Mouse (Mus musculus): ENCODE measurements around the gene Lrrc49. TPM values are rescaled to one million over a fixed set of nuclear protein-coding genes. Genes with fewer than 3 reads are reported as not detected.
A peak's percentile ranks its signal among the peaks of the same experiment; 100 is the strongest.

Gene Lrrc49
- polyA plus RNA-seq, 1 experiment from 2014 or later, result 83.5 TPM

DNA sequence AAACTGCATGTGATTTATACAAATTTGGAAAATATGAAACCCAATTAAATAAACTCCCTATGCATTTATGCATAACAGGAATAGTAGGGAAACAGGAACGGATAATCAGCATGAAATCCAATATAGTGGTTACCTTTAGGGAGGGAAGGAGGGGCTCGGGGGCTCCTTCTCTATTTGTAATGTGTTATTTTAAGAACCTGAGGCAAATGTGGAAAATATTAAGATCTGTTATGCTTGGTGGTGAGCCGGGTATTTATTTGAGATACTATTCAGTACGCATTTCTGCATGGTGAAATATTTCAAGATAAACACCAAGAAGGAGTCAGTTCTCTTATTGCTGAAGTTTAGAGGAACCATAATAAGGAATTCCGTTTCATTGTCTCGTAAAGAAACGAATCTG, 105.4 kb downstream of the Lrrc49 start:
- H3K27me3 ChIP-seq (ENCODE audit: control insufficient read depth, insufficient read depth, low read depth, low read length), result no peaks in the 10 kb centered on the region
- H3K27ac ChIP-seq (ENCODE audit: low read length), result no peak overlapping the region
- no peak for ATAC-seq
- 82% methylated on average over 7 of the region's 7 CpGs for WGBS
- H3K9ac ChIP-seq (ENCODE audit: low read depth, low read length), result no peak overlapping the region
- H3K4me1 ChIP-seq (ENCODE audit: control insufficient read depth, insufficient read depth, low read length), result no peaks in the 10 kb centered on the region
- H3K4me3 ChIP-seq (ENCODE audit: low read depth, low read length), result no peak overlapping the region
- no peak overlapping the region for H3K4me2 ChIP-seq (ENCODE audit: low read length)
- H3K36me3 ChIP-seq (ENCODE audit: control insufficient read depth, insufficient read depth, low read length), result peaks cover 18% of the 10 kb centered on the region
- H3K9me3 ChIP-seq (replicated peaks; ENCODE audit: control insufficient read depth, low read length, poor library complexity, severe bottlenecking), result no peaks in the 10 kb centered on the region

DNA sequence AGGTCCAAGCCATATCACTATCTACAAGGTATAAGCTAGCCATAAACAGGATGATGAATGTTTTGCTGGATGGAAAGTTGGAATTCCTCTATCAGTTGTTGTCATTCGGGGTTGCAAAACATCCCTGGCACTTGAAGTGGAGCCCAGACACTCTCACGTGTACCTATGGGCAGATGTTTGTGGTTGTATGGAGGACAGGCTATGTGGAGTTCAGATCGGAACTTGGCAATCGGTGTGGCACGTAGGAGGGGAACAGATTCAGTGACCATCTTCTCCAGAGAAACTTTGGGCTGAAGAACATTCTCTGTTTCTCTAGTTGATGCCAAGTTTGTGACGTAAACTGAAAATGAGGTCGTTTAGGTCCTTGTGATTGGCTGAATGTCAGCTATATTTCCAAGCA, 114.9 kb downstream of the Lrrc49 start:
- 95% methylated on average over 7 of the region's 7 CpGs for WGBS
- no peaks in the 10 kb centered on the region for H3K4me1 ChIP-seq (ENCODE audit: control insufficient read depth, insufficient read depth, low read length)
- no peaks in the 10 kb centered on the region for H3K36me3 ChIP-seq (ENCODE audit: control insufficient read depth, insufficient read depth, low read length)
- ATAC-seq, result no peak
- no peaks in the 10 kb centered on the region for H3K27me3 ChIP-seq (ENCODE audit: control insufficient read depth, insufficient read depth, low read depth, low read length)
- H3K4me2 ChIP-seq (ENCODE audit: low read length), result no peak overlapping the region
- no peak overlapping the region for H3K4me3 ChIP-seq (ENCODE audit: low read depth, low read length)
- no peaks in the 10 kb centered on the region for H3K9me3 ChIP-seq (replicated peaks; ENCODE audit: control insufficient read depth, low read length, poor library complexity, severe bottlenecking)
- H3K27ac ChIP-seq (ENCODE audit: low read length), result no peak overlapping the region
- H3K9ac ChIP-seq (ENCODE audit: low read depth, low read length), result no peak overlapping the region

DNA sequence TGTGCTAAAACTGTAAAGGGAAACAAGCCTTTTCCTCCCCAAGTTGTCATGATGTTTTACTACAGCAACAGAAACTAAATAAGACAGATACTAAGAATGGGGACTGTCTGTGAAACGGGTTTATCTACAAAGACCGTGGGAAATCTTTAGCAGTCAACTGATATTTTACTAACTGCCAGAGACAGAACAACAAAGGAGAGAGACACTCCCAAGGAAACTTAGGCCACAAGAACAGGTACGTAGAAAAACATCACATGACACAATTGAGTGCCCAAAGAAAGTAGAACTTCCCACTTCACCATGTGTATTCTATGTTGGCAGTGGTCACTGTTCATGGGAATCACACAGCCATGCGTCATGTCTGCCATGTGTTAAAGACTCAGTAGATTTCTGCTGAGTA, 116.2 kb downstream of the Lrrc49 start:
- WGBS, result 92% methylated on average over 4 of the region's 4 CpGs
- no peaks in the 10 kb centered on the region for H3K4me1 ChIP-seq (ENCODE audit: control insufficient read depth, insufficient read depth, low read length)
- H3K27ac ChIP-seq (ENCODE audit: low read length), result no peak overlapping the region
- H3K27me3 ChIP-seq (ENCODE audit: control insufficient read depth, insufficient read depth, low read depth, low read length), result no peaks in the 10 kb centered on the region
- H3K36me3 ChIP-seq (ENCODE audit: control insufficient read depth, insufficient read depth, low read length), result no peaks in the 10 kb centered on the region
- ATAC-seq, result no peak
- H3K4me2 ChIP-seq (ENCODE audit: low read length), result no peak overlapping the region
- H3K9ac ChIP-seq (ENCODE audit: low read depth, low read length), result no peak overlapping the region
- H3K9me3 ChIP-seq (replicated peaks; ENCODE audit: control insufficient read depth, low read length, poor library complexity, severe bottlenecking), result no peaks in the 10 kb centered on the region
- no peak overlapping the region for H3K4me3 ChIP-seq (ENCODE audit: low read depth, low read length)

DNA sequence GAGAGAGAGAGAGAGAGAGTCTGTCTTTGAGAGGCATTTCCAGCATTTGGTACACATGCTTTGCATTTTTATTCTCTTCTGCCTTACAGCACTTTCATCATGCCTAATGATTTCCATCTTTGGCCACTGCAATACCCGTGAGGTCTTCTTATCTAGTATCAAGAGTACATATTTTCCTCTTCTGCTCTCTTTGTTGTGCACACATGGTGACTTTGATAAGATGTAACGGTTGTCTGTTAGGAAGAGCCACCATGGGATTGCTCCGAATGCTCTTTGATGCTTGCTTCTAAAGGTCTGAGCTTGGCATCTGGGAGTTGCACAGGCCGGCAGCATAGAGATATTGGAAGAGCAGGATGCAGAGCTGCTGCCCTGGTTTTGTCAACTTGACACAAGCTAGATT, 116.9 kb downstream of the Lrrc49 start:
- Histone ChIP-seq H3K9ac (ENCODE audit: low read depth, low read length) (no peak overlapping the region), H3K4me1 (ENCODE audit: control insufficient read depth, insufficient read depth, low read length) (no peaks in the 10 kb centered on the region), H3K27ac (ENCODE audit: low read length) (peak overlapping the region; percentile 2; the same call in 1 of the 2 replicates), H3K27me3 (ENCODE audit: control insufficient read depth, insufficient read depth, low read depth, low read length) (no peaks in the 10 kb centered on the region), H3K9me3 (replicated peaks; ENCODE audit: control insufficient read depth, low read length, poor library complexity, severe bottlenecking) (no peaks in the 10 kb centered on the region), H3K36me3 (ENCODE audit: control insufficient read depth, insufficient read depth, low read length) (no peaks in the 10 kb centered on the region), H3K4me2 (ENCODE audit: low read length) (no peak overlapping the region), H3K4me3 (ENCODE audit: low read depth, low read length) (no peak overlapping the region)
- ATAC-seq, result peak; percentile 32; the same call in 1 of the 2 replicates
- 50% methylated on average over 4 of the region's 4 CpGs for WGBS

DNA sequence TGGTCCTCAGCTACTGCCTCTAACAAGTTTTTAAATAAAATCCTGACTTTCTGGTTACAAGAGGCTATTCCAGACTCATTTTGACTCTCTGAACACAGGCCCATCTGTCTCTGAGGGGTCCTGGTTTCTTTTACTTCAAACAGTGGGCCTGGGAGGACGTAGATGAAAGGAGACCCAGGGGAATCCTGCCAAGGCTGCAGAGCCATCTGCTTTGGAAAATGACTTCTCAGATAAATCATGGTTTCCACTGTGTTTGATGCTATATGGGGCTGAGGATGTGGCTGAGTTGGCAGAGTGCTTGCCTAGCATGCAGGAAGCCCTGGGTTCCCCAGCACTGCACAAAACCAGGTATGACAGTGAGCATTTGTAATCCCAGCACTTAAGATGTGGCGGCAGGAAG, 118.6 kb downstream of the Lrrc49 start:
- Histone ChIP-seq H3K4me3 (ENCODE audit: low read depth, low read length) (no peak overlapping the region), H3K4me2 (ENCODE audit: low read length) (no peak overlapping the region), H3K9ac (ENCODE audit: low read depth, low read length) (no peak overlapping the region), H3K4me1 (ENCODE audit: control insufficient read depth, insufficient read depth, low read length) (no peaks in the 10 kb centered on the region), H3K36me3 (ENCODE audit: control insufficient read depth, insufficient read depth, low read length) (no peaks in the 10 kb centered on the region), H3K9me3 (replicated peaks; ENCODE audit: control insufficient read depth, low read length, poor library complexity, severe bottlenecking) (no peaks in the 10 kb centered on the region), H3K27me3 (ENCODE audit: control insufficient read depth, insufficient read depth, low read depth, low read length) (no peaks in the 10 kb centered on the region), H3K27ac (ENCODE audit: low read length) (no peak overlapping the region)
- no peak for ATAC-seq
- 62% methylated on average over 2 of the region's 2 CpGs for WGBS

DNA sequence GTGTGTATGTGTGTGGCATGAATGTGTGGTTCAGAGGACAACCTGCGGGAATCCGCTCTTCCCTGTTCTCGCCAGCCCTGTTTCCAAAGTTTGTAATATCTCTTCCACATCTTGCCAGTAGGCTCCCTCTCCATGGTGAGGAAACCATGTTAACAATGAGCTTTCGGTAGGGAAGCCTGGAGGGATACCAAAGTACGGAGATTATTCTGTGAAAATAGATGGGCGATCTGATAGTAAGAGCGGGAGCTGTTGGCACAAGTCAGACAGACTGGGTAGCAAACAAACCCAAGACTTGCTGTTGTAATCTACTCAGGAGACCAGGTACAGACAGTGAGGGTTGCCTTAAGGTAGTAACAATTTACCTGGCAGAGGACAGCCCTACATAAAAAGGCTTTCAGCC, 124.1 kb downstream of the Lrrc49 start:
- H3K9me3 ChIP-seq (replicated peaks; ENCODE audit: control insufficient read depth, low read length, poor library complexity, severe bottlenecking), result no peaks in the 10 kb centered on the region
- H3K4me1 ChIP-seq (ENCODE audit: control insufficient read depth, insufficient read depth, low read length), result peaks cover 18% of the 10 kb centered on the region
- H3K27ac ChIP-seq (ENCODE audit: low read length), result no peak overlapping the region
- no peaks in the 10 kb centered on the region for H3K36me3 ChIP-seq (ENCODE audit: control insufficient read depth, insufficient read depth, low read length)
- no peak for ATAC-seq
- WGBS, result 94% methylated on average over 7 of the region's 7 CpGs
- no peaks in the 10 kb centered on the region for H3K27me3 ChIP-seq (ENCODE audit: control insufficient read depth, insufficient read depth, low read depth, low read length)
- H3K4me3 ChIP-seq (ENCODE audit: low read depth, low read length), result no peak overlapping the region
- H3K9ac ChIP-seq (ENCODE audit: low read depth, low read length), result no peak overlapping the region
- H3K4me2 ChIP-seq (ENCODE audit: low read length), result no peak overlapping the region

DNA sequence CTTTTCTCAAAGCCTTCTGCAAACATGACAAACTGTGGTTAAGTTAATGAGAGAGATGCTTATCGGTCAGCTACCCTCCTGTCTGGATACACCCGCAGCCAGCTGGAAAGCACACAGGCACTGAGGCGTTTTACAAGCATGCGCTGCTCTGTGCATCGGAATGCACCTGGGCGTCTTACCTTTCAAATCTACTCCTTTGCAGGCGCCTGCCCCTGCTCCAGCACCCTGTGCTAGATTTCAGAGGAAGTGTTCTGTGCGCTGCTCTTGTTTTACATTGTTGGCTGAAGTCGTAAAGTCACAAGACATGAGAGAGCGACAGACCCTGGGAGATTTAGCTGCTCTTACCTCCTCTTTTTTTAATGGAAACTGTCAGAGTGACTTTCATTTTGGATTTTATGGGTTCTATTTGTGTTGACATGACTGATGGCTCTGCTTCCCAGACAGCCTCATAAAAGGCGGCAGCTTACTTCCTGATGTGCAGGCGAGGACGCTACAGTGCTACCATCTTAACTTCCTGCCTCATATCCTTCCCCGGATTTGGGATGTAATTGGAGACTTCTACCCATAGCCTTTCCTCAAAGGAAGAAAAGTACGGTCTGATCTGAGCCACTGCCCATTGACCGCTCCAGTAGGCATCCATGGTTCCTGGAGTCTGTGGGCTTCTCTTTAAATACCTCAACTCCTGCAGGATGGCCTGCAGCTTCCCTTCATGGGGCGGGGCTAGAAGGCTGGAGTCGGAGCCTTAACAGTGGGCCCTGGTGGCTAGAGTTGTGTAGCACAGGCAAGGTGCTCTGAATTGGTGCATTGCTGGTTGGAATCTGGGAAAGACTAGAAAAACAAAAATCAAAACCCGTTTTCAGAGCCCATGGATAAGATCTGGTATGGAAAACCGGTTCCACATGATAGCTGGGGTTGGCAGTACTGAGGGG, 125.3 kb downstream of the Lrrc49 start:
- no peak overlapping the region for H3K4me2 ChIP-seq (ENCODE audit: low read length)
- no peaks in the 10 kb centered on the region for H3K27me3 ChIP-seq (ENCODE audit: control insufficient read depth, insufficient read depth, low read depth, low read length)
- H3K36me3 ChIP-seq (ENCODE audit: control insufficient read depth, insufficient read depth, low read length), result no peaks in the 10 kb centered on the region
- WGBS, result 73% methylated on average over 20 of the region's 20 CpGs
- no peak overlapping the region for H3K9ac ChIP-seq (ENCODE audit: low read depth, low read length)
- ATAC-seq, result no peak
- peaks cover 18% of the 10 kb centered on the region for H3K4me1 ChIP-seq (ENCODE audit: control insufficient read depth, insufficient read depth, low read length)
- no peak overlapping the region for H3K4me3 ChIP-seq (ENCODE audit: low read depth, low read length)
- no peaks in the 10 kb centered on the region for H3K9me3 ChIP-seq (replicated peaks; ENCODE audit: control insufficient read depth, low read length, poor library complexity, severe bottlenecking)
- no peak overlapping the region for H3K27ac ChIP-seq (ENCODE audit: low read length)

DNA sequence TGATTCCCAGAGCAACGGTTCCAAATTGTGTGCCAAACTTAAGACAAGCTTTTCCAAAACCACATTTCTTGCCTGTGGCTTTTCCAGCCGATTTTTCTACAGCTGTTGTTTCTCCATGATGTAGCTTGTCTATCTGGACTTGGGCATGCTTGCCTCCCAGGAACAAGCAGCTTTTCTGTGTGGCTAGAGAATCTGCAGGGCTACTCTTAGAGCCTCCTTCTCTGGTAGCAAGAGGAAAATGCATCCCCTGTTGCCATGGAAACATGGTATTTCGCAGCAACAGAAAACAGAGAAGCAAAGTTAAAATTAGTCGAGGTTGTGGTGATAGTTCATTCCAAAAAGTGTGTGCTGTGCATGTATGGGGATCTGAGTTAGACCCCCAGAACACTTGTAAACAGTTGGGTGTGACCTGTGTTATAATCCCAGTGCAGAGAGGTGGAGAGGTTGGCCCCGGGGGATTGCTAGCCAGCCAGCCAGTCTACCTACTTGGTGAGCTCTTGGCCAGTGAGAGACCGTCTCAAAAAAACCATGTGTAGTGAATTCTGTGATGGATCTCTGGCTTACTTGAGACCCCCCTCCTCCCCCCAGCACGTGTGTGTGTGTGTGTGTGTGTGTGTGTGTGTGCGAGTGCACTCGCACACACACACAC, 126.2 kb downstream of the Lrrc49 start:
- no peak overlapping the region for H3K4me2 ChIP-seq (ENCODE audit: low read length)
- no peaks in the 10 kb centered on the region for H3K27me3 ChIP-seq (ENCODE audit: control insufficient read depth, insufficient read depth, low read depth, low read length)
- H3K27ac ChIP-seq (ENCODE audit: low read length), result peak overlapping the region; percentile 13; the same call in 1 of the 2 replicates
- H3K36me3 ChIP-seq (ENCODE audit: control insufficient read depth, insufficient read depth, low read length), result no peaks in the 10 kb centered on the region
- ATAC-seq, result no peak
- H3K9ac ChIP-seq (ENCODE audit: low read depth, low read length), result 0 out of 2 replicates have a peak overlapping the region, but pooled peaks have one; percentile 7
- H3K4me1 ChIP-seq (ENCODE audit: control insufficient read depth, insufficient read depth, low read length), result peaks cover 18% of the 10 kb centered on the region
- H3K4me3 ChIP-seq (ENCODE audit: low read depth, low read length), result no peak overlapping the region
- WGBS, result 60% methylated on average over 9 of the region's 9 CpGs
- H3K9me3 ChIP-seq (replicated peaks; ENCODE audit: control insufficient read depth, low read length, poor library complexity, severe bottlenecking), result no peaks in the 10 kb centered on the region

DNA sequence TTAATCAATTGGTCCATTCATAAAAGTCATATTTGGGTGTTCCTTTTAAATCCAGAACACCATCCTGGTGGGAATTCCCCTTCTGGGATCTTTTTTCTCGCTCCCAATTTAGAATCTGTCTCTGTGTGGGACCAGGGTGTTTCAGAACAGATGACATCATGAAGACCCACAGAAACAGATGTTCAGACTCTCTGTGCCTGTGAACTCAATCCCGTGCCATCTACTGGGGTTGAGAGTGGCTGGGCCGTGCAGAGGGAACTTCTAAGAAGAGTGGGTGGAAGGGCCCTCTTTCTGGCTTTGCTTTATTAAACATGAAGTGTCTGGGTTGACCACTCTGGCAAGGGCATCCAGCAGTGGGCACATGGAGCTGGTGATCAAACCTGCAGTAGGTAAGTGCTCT, 129.5 kb downstream of the Lrrc49 start:
- Histone ChIP-seq H3K4me3 (ENCODE audit: low read depth, low read length) (no peak overlapping the region), H3K9ac (ENCODE audit: low read depth, low read length) (no peak overlapping the region), H3K27ac (ENCODE audit: low read length) (no peak overlapping the region), H3K36me3 (ENCODE audit: control insufficient read depth, insufficient read depth, low read length) (no peaks in the 10 kb centered on the region), H3K9me3 (replicated peaks; ENCODE audit: control insufficient read depth, low read length, poor library complexity, severe bottlenecking) (no peaks in the 10 kb centered on the region), H3K4me2 (ENCODE audit: low read length) (no peak overlapping the region), H3K27me3 (ENCODE audit: control insufficient read depth, insufficient read depth, low read depth, low read length) (no peaks in the 10 kb centered on the region), H3K4me1 (ENCODE audit: control insufficient read depth, insufficient read depth, low read length) (peaks cover 18% of the 10 kb centered on the region)
- 88% methylated on average over 3 of the region's 3 CpGs for WGBS
- ATAC-seq, result no peak
